Mouse (Mus musculus) spleen, adult 2 months (tissue): Measurements from ENCODE around the gene Rmnd5a.
"Not testable (repeated sequence)": the region's sequence is repeated elsewhere in the genome, so short reads cannot be mapped to it uniquely, and the experiment has no call there.

Experiments used
- CTCF ChIP-seq: fragments of 200-500 bp; IDR thresholded peaks from 2 replicates; pipeline ENCODE4 v1.5.1; 2011; ENCODE audit warnings: mild to moderate bottlenecking, inconsistent platforms; ENCODE audit not compliant: insufficient read depth, insufficient read length, insufficient replicate concordance; ENCODE audit errors: extremely low read depth
- POLR2A ChIP-seq: fragments of 200-500 bp; IDR thresholded peaks from 2 replicates; pipeline ENCODE4 v1.6.1; 2011; ENCODE audit warnings: low read depth, low read length, inconsistent platforms

GRCm38 (mm10) chr6:71479588-71479987 is 39.2 kb upstream of the Rmnd5a start:
- not testable (repeated sequence) for TF ChIP-seq CTCF, POLR2A
